Mouse (Mus musculus): ENCODE results near the gene Etnppl. TPM values are rescaled to one million over a fixed set of nuclear protein-coding genes. Genes with fewer than 3 reads are reported as not detected.
A peak's percentile ranks its signal among the peaks of the same experiment; 100 is the strongest.

Etnppl gene
- polyA plus RNA-seq, 2 experiments, result 0.13 to 0.55 TPM

GRCm38 (mm10) chr3:130579501-130579900, 37.7 kb upstream of the Etnppl start:
- no peak overlapping the region for H3K27ac ChIP-seq (replicated peaks; ENCODE audit: low read depth, low read length)
- peak; percentile 64 for DNase-seq (ENCODE audit: low spot score)
- TF ChIP-seq POLR2A (IDR thresholded peaks at IDR 0.05; ENCODE audit: borderline replicate concordance, extremely low read depth, insufficient read depth, insufficient read length), result no peak
- WGBS, result 32% methylated on average over 17 of the region's 17 CpGs
- H3K4me1 ChIP-seq (ENCODE audit: control insufficient read depth, insufficient read depth, low read length), result peaks cover 6% of the 10 kb centered on the region; the same call in 1 of the 2 replicates
- H3K27me3 ChIP-seq (ENCODE audit: control insufficient read depth, insufficient read depth, low read length), result no peaks in the 10 kb centered on the region
- ATAC-seq (ENCODE audit: low FRiP score, low read depth), result peak; percentile 75
- no peak overlapping the region for H3K4me2 ChIP-seq (replicated peaks; ENCODE audit: low read depth, low read length, severe bottlenecking)
- H3K9me3 ChIP-seq (ENCODE audit: control insufficient read depth, low read length), result no peaks in the 10 kb centered on the region
- H3K36me3 ChIP-seq (ENCODE audit: control insufficient read depth, insufficient read depth, low read length), result 0 out of 2 replicates have a peak, but pooled peaks cover 4% of the 10 kb centered on the region
- H3K9ac ChIP-seq (ENCODE audit: low read depth, low read length, severe bottlenecking), result no peak overlapping the region
- no peak overlapping the region for H3K4me3 ChIP-seq (replicated peaks; ENCODE audit: low read length)

- Histone ChIP-seq H3K27me3 (ENCODE audit: control insufficient read depth, insufficient read depth, low read length) (no peaks in the 10 kb centered on the region), H3K27ac (replicated peaks; ENCODE audit: low read depth, low read length) (no peak overlapping the region), H3K36me3 (ENCODE audit: control insufficient read depth, insufficient read depth, low read length) (0 out of 2 replicates have a peak, but pooled peaks cover 4% of the 10 kb centered on the region), H3K4me3 (replicated peaks; ENCODE audit: low read length) (no peak overlapping the region), H3K9me3 (ENCODE audit: control insufficient read depth, low read length) (no peaks in the 10 kb centered on the region), H3K9ac (ENCODE audit: low read depth, low read length, severe bottlenecking) (no peak overlapping the region), H3K4me1 (ENCODE audit: control insufficient read depth, insufficient read depth, low read length) (peaks cover 6% of the 10 kb centered on the region; the same call in 1 of the 2 replicates), H3K4me2 (replicated peaks; ENCODE audit: low read depth, low read length, severe bottlenecking) (no peak overlapping the region)
- DNase-seq (ENCODE audit: low spot score) (no peak), ATAC-seq (ENCODE audit: low FRiP score, low read depth) (no peak)
- WGBS, result 86% methylated on average over 2 of the region's 2 CpGs
- TF ChIP-seq POLR2A (IDR thresholded peaks at IDR 0.05; ENCODE audit: borderline replicate concordance, extremely low read depth, insufficient read depth, insufficient read length), result no peak
Measured at GRCm38 (mm10) chr3:130581577-130581976, 35.7 kb upstream of the Etnppl start.

GRCm38 (mm10) chr3:130582903-130583664, 34.2 kb upstream of the Etnppl start:
- no peak for ATAC-seq (ENCODE audit: low FRiP score, low read depth)
- no peak overlapping the region for H3K27ac ChIP-seq (replicated peaks; ENCODE audit: low read depth, low read length)
- H3K4me2 ChIP-seq (replicated peaks; ENCODE audit: low read depth, low read length, severe bottlenecking), result no peak overlapping the region
- H3K36me3 ChIP-seq (ENCODE audit: control insufficient read depth, insufficient read depth, low read length), result 0 out of 2 replicates have a peak, but pooled peaks cover 4% of the 10 kb centered on the region
- no peak for DNase-seq (ENCODE audit: low spot score)
- H3K4me1 ChIP-seq (ENCODE audit: control insufficient read depth, insufficient read depth, low read length), result peaks cover 6% of the 10 kb centered on the region; the same call in 1 of the 2 replicates
- no peak overlapping the region for H3K9ac ChIP-seq (ENCODE audit: low read depth, low read length, severe bottlenecking)
- no peaks in the 10 kb centered on the region for H3K27me3 ChIP-seq (ENCODE audit: control insufficient read depth, insufficient read depth, low read length)
- 84% methylated on average over 13 of the region's 13 CpGs for WGBS
- H3K4me3 ChIP-seq (replicated peaks; ENCODE audit: low read length), result no peak overlapping the region
- no peaks in the 10 kb centered on the region for H3K9me3 ChIP-seq (ENCODE audit: control insufficient read depth, low read length)
- no peak for TF ChIP-seq POLR2A (IDR thresholded peaks at IDR 0.05; ENCODE audit: borderline replicate concordance, extremely low read depth, insufficient read depth, insufficient read length)

- H3K27me3 ChIP-seq (ENCODE audit: control insufficient read depth, insufficient read depth, low read length), result no peaks in the 10 kb centered on the region
- WGBS, result 82% methylated on average over 7 of the region's 7 CpGs
- H3K9ac ChIP-seq (ENCODE audit: low read depth, low read length, severe bottlenecking), result no peak overlapping the region
- H3K9me3 ChIP-seq (ENCODE audit: control insufficient read depth, low read length), result no peaks in the 10 kb centered on the region
- peaks cover 6% of the 10 kb centered on the region; the same call in 1 of the 2 replicates for H3K4me1 ChIP-seq (ENCODE audit: control insufficient read depth, insufficient read depth, low read length)
- no peak overlapping the region for H3K4me3 ChIP-seq (replicated peaks; ENCODE audit: low read length)
- no peak for TF ChIP-seq POLR2A (IDR thresholded peaks at IDR 0.05; ENCODE audit: borderline replicate concordance, extremely low read depth, insufficient read depth, insufficient read length)
- H3K27ac ChIP-seq (replicated peaks; ENCODE audit: low read depth, low read length), result no peak overlapping the region
- H3K4me2 ChIP-seq (replicated peaks; ENCODE audit: low read depth, low read length, severe bottlenecking), result no peak overlapping the region
- DNase-seq (ENCODE audit: low spot score) (no peak), ATAC-seq (ENCODE audit: low FRiP score, low read depth) (no peak)
- 0 out of 2 replicates have a peak, but pooled peaks cover 4% of the 10 kb centered on the region for H3K36me3 ChIP-seq (ENCODE audit: control insufficient read depth, insufficient read depth, low read length)
Measured at GRCm38 (mm10) chr3:130584007-130584406, 33.2 kb upstream of the Etnppl start.

GRCm38 (mm10) chr3:130595050-130595449, 22.2 kb upstream of the Etnppl start:
- WGBS, result 77% methylated on average over 8 of the region's 8 CpGs
- H3K36me3 ChIP-seq (ENCODE audit: control insufficient read depth, insufficient read depth, low read length), result no peaks in the 10 kb centered on the region
- DNase-seq (ENCODE audit: low spot score), result no peak
- H3K27me3 ChIP-seq (ENCODE audit: control insufficient read depth, insufficient read depth, low read length), result no peaks in the 10 kb centered on the region
- H3K9me3 ChIP-seq (ENCODE audit: control insufficient read depth, low read length), result no peaks in the 10 kb centered on the region
- H3K9ac ChIP-seq (ENCODE audit: low read depth, low read length, severe bottlenecking), result no peak overlapping the region
- H3K4me3 ChIP-seq (replicated peaks; ENCODE audit: low read length), result no peak overlapping the region
- no peak overlapping the region for H3K27ac ChIP-seq (replicated peaks; ENCODE audit: low read depth, low read length)
- no peak for ATAC-seq (ENCODE audit: low FRiP score, low read depth)
- no peak overlapping the region for H3K4me2 ChIP-seq (replicated peaks; ENCODE audit: low read depth, low read length, severe bottlenecking)
- no peak for TF ChIP-seq POLR2A (IDR thresholded peaks at IDR 0.05; ENCODE audit: borderline replicate concordance, extremely low read depth, insufficient read depth, insufficient read length)
- no peaks in the 10 kb centered on the region for H3K4me1 ChIP-seq (ENCODE audit: control insufficient read depth, insufficient read depth, low read length)
